Mouse (Mus musculus) small intestine, adult 2 months (tissue): ENCODE data around the gene Rel. TPM values are rescaled to one million over a fixed set of nuclear protein-coding genes. Genes with fewer than 3 reads are reported as not detected.

Experiments
- H3K27ac ChIP-seq: fragments of 200-500 bp; 2 replicates; pipeline ENCODE4 v1.5.1; 2012; ENCODE audit warnings: low read depth, low read length, control low read depth, inconsistent platforms; ENCODE audit not compliant: insufficient read depth
- H3K27me3 ChIP-seq: fragments of 200-500 bp; 2 replicates; pipeline ENCODE4 v1.6.1; 2012; ENCODE audit warnings: mild to moderate bottlenecking, moderate library complexity, low read length, inconsistent platforms; ENCODE audit not compliant: control insufficient read depth, insufficient read depth
- H3K36me3 ChIP-seq: fragments of 200-500 bp; 2 replicates; pipeline ENCODE4 v1.6.1; 2012; ENCODE audit warnings: mild to moderate bottlenecking, low read length, control low read depth, inconsistent platforms; ENCODE audit not compliant: control insufficient read depth, insufficient read depth
- H3K4me1 ChIP-seq: fragments of 200-500 bp; 2 replicates; pipeline ENCODE4 v1.6.1; 2012; ENCODE audit warnings: low read length, inconsistent platforms, mixed read lengths; ENCODE audit not compliant: control insufficient read depth, insufficient read depth, insufficient read length
- H3K4me3 ChIP-seq: fragments of 200-500 bp; 2 replicates; pipeline ENCODE4 v1.5.1; 2012; ENCODE audit warnings: low read depth, mild to moderate bottlenecking, control low read depth, inconsistent platforms, low read length, moderate library complexity
- CTCF ChIP-seq: fragments of 200-500 bp; IDR thresholded peaks from 2 replicates; pipeline ENCODE4 v1.5.1; 2012; ENCODE audit warnings: low read depth, mild to moderate bottlenecking, control low read depth, inconsistent platforms, low read length, moderate library complexity, mixed read lengths; ENCODE audit not compliant: insufficient replicate concordance, insufficient read length; ENCODE audit errors: extremely low read depth
- POLR2A ChIP-seq: fragments of 200-500 bp; IDR thresholded peaks from 2 replicates; pipeline ENCODE4 v1.6.1; 2012; ENCODE audit warnings: low read depth, mild to moderate bottlenecking, control low read depth, inconsistent platforms, low read length, moderate library complexity
- WGBS: fragments of 180-500 bp; shearing (Covaris S2); methylation state at CpG from one replicate; pipeline ENCODE4 v1.1.7; 2018; 5-methylcytosine and 5-hydroxymethylcytosine counted together
- polyA plus RNA-seq: library from polyadenylated mRNA; depleted of rRNA; stranded (reverse); fragments of >200 nt; gene quantifications from 2 replicates; pipeline ENCODE4 v1.2.3, GENCODE M21; 2012

The Rel gene
- polyA plus RNA-seq, 1 experiment: 1.5 TPM

DNA sequence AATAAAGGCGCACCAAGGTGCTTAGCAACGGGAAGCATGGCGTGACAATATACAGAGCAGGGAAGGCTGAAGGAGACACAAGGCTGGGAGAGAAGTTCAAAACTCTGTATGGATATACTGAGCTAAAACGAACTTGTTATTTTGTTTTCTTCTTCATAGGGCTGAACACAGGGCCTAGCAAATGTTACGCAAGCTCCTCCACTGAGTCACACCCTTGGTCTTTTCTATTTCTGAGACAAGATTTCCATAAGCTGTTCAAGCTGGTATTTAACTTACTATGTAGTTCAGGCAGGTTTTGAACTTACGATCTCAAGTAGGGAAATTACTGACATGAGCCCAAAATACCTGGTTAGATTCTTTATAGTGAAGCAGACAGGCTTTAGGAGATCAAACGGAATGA is 29.4 kb downstream of the Rel start:
- H3K36me3 ChIP-seq: peaks cover 21% of the 10 kb centered on the region
- H3K27me3 ChIP-seq: no peaks in the 10 kb centered on the region
- H3K4me3 ChIP-seq: no peak overlapping the region
- no peak overlapping the region for H3K27ac ChIP-seq
- TF ChIP-seq CTCF: no peak
- no peak for TF ChIP-seq POLR2A
- WGBS: 92% methylated on average over 7 of the region's 7 CpGs
- no peaks in the 10 kb centered on the region for H3K4me1 ChIP-seq

- TF ChIP-seq CTCF (no peak), POLR2A (no peak)
- H3K27ac ChIP-seq: no peak overlapping the region
Measured at GRCm38 (mm10) chr11:23740895-23741294, 29.9 kb downstream of the Rel start.

DNA sequence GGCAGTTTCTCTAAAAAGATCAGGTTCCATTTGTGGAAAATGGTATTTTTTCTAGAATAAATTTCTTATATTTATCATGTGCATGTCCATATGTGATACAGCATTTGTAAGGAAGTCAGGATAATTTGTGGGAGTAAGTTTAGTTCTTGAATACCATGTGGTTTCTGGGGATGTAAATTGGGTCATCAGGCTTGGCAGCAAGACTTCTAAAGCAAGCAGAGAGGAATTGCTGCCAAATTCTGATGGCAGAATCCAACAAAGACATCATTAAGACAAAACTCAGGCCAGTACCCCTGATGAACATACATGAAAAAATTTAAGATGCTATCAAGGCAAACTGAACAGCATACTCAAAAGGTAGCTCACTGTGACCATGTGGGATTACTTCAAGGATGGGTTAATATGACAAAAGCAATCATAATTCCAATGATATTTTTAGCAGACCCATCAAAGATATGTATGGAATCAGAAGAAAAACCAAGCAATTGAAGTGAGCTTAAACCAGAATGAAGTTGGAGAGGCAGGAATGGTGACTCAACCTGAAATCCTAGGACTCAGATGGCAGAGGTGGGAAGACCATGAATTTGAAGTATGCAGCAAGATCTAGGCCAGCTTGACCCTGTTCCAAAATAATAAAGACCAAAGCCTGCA is 34.8 kb downstream of the Rel start:
- Histone ChIP-seq H3K27me3 (no peaks in the 10 kb centered on the region), H3K4me1 (no peaks in the 10 kb centered on the region), H3K4me3 (no peak overlapping the region), H3K27ac (no peak overlapping the region), H3K36me3 (peaks cover 8% of the 10 kb centered on the region)
- TF ChIP-seq CTCF (no peak), POLR2A (no peak)

More at GRCm38 (mm10) chr11:23740895-23741294, 29.9 kb downstream of the Rel start:
- peaks cover 23% of the 10 kb centered on the region for H3K36me3 ChIP-seq
- H3K4me3 ChIP-seq: no peak overlapping the region
- H3K4me1 ChIP-seq: no peaks in the 10 kb centered on the region
- 83% methylated on average over 4 of the region's 4 CpGs for WGBS
- H3K27me3 ChIP-seq: no peaks in the 10 kb centered on the region

GRCm38 (mm10) chr11:23734749-23735286 is 36.0 kb downstream of the Rel start:
- TF ChIP-seq CTCF: no peak
- TF ChIP-seq POLR2A: no peak
- peaks cover 7% of the 10 kb centered on the region for H3K36me3 ChIP-seq
- H3K4me3 ChIP-seq: no peak overlapping the region
- H3K27me3 ChIP-seq: no peaks in the 10 kb centered on the region
- H3K4me1 ChIP-seq: no peaks in the 10 kb centered on the region
- 92% methylated on average over 6 of the region's 6 CpGs for WGBS
- no peak overlapping the region for H3K27ac ChIP-seq

DNA sequence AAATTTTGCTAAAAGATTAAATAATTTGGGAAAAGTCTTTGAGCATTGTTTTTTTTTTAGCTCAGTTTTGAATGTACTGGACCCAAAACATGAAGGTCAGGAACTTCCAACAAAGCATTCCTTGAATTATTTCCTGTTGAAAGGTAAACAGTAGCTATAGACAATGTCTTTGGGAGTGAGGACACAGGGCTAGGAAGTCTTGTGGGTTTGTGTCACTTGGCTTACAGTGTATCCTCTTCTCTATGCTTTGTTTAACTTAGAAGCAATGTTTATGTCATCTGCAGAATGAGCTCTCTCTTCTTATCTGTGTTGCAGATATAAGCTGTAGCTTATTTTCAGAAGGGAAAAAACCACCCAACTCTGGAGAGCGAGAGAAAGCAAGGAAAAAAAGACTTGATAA is 37.9 kb downstream of the Rel start:
- Histone ChIP-seq H3K4me1 (no peaks in the 10 kb centered on the region), H3K27ac (no peak overlapping the region), H3K4me3 (no peak overlapping the region), H3K36me3 (peaks cover 13% of the 10 kb centered on the region), H3K27me3 (no peaks in the 10 kb centered on the region)
- no peak for TF ChIP-seq POLR2A
- no peak for TF ChIP-seq CTCF
- 75% methylated on average over 1 of the region's 1 CpGs for WGBS

DNA sequence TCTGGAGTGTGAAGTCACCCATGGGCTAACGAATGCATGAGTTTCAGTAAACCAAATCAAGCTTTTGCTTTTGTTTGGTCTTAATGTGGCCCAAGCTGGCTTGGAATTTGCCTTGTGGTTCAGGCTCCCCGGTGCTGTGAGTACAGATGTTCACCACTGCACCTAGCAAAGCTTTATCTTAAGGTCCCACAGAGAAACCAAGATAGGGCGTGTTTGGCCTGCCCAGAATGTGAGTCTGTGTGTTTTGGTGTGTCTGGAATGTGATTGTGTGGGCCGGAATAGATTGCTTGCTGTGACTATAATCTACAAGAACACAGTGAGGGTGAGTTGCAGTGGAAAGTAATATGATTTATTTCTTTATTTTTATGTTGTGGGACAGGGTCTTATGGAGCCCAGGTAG is 40.6 kb downstream of the Rel start:
- no peaks in the 10 kb centered on the region for H3K4me1 ChIP-seq
- H3K27me3 ChIP-seq: no peaks in the 10 kb centered on the region
- no peak for TF ChIP-seq CTCF
- H3K4me3 ChIP-seq: no peak overlapping the region
- H3K27ac ChIP-seq: no peak overlapping the region
- 47% methylated on average over 4 of the region's 4 CpGs for WGBS
- peaks cover 24% of the 10 kb centered on the region for H3K36me3 ChIP-seq

- no peak overlapping the region for H3K4me3 ChIP-seq
- TF ChIP-seq CTCF: no peak
- no peak overlapping the region for H3K27ac ChIP-seq
- H3K36me3 ChIP-seq: peaks cover 27% of the 10 kb centered on the region
- no peaks in the 10 kb centered on the region for H3K27me3 ChIP-seq
- no peaks in the 10 kb centered on the region for H3K4me1 ChIP-seq
- 90% methylated on average over 2 of the region's 2 CpGs for WGBS
Measured at GRCm38 (mm10) chr11:23728186-23728585, 42.6 kb downstream of the Rel start.
